Mouse (Mus musculus): ENCODE data around the gene Atp2b2. TPM values are rescaled to one million over a fixed set of nuclear protein-coding genes. Genes with fewer than 3 reads are reported as not detected.

The Atp2b2 gene
- polyA plus RNA-seq, 1 experiment from 2014 or later, result 0.09 TPM

DNA sequence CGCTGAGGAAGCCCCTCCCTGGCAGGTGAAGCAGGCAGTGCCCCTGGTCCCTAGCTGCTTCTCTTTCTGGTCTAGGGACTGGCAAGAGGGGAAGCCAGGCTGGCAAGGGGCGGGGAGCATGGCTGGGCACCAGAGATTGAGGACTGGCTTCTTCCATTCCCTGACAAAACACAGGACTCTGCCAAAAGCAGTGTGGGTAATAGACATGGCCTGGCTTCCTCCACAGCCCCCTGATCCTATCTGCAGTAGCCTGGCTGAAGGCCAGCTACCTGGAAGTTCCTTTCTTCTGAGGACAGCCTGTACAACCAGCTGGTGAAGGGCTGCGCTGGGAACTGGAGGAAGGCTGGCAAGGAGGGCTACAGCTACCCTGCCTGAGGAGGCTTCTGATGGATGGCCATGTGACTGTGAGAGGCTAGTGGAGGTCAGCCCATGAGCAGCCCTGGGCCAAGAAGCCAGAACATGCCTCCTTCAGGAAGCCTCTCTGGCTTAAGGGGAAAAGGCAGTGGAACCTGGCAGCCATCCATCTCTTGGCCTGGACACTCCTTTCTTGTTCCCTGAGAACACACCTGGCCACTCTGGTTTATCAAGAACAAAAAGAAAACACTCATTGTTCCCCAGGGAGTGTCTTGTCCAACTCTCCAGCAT, 131.9 kb downstream of the Atp2b2 start:
- Histone ChIP-seq H3K36me3 (ENCODE audit: control insufficient read depth, insufficient read depth, low read length) (no peaks in the 10 kb centered on the region), H3K9ac (ENCODE audit: low read length) (no peak overlapping the region), H3K27me3 (ENCODE audit: control insufficient read depth, insufficient read depth, low read length) (no peaks in the 10 kb centered on the region), H3K4me3 (ENCODE audit: low read depth, low read length) (no peak overlapping the region), H3K9me3 (ENCODE audit: control insufficient read depth, low read length) (no peaks in the 10 kb centered on the region), H3K4me1 (ENCODE audit: control insufficient read depth, insufficient read depth, low read length) (no peaks in the 10 kb centered on the region), H3K4me2 (ENCODE audit: low read depth, severe bottlenecking) (no peak overlapping the region), H3K27ac (replicated peaks; ENCODE audit: low read depth, low read length) (no peak overlapping the region)
- WGBS, result 90% methylated on average over 3 of the region's 3 CpGs
- no peak for DNase-seq (ENCODE audit: low spot score)
- ATAC-seq (ENCODE audit: insufficient number of reproducible peaks, low FRiP score, low TSS enrichment, low read depth), result no peak

DNA sequence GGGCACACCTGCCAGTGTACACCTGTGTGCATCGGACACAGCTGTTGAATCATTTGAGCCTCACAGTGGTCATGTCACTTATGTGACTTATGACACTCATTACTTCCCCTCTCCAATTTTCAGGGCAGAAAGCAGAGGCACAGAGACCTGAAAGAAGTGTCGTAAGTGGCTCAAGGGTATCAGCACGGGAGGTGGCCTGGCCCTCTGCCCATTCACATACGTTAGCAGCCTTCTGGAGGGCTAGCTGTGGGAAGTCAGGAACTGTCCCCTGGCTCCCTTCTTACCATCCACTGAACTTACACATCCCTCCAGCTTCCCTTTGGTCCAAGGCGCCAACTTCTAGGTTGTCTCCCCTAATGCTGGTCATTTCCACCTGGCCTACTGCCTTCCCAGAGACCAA, 132.6 kb downstream of the Atp2b2 start:
- no peak overlapping the region for H3K27ac ChIP-seq (replicated peaks; ENCODE audit: low read depth, low read length)
- ATAC-seq (ENCODE audit: insufficient number of reproducible peaks, low FRiP score, low TSS enrichment, low read depth) (no peak), DNase-seq (ENCODE audit: low spot score) (no peak)
- no peaks in the 10 kb centered on the region for H3K4me1 ChIP-seq (ENCODE audit: control insufficient read depth, insufficient read depth, low read length)
- H3K9me3 ChIP-seq (ENCODE audit: control insufficient read depth, low read length), result no peaks in the 10 kb centered on the region
- no peaks in the 10 kb centered on the region for H3K36me3 ChIP-seq (ENCODE audit: control insufficient read depth, insufficient read depth, low read length)
- no peak overlapping the region for H3K4me3 ChIP-seq (ENCODE audit: low read depth, low read length)
- H3K9ac ChIP-seq (ENCODE audit: low read length), result no peak overlapping the region
- 71% methylated on average over 5 of the region's 5 CpGs for WGBS
- no peak overlapping the region for H3K4me2 ChIP-seq (ENCODE audit: low read depth, severe bottlenecking)
- no peaks in the 10 kb centered on the region for H3K27me3 ChIP-seq (ENCODE audit: control insufficient read depth, insufficient read depth, low read length)

GRCm38 (mm10) chr6:113908066-113908465, 134.3 kb downstream of the Atp2b2 start:
- ATAC-seq (ENCODE audit: insufficient number of reproducible peaks, low FRiP score, low TSS enrichment, low read depth), result no peak
- Histone ChIP-seq H3K4me1 (ENCODE audit: control insufficient read depth, insufficient read depth, low read length) (no peaks in the 10 kb centered on the region), H3K4me3 (ENCODE audit: low read depth, low read length) (no peak overlapping the region), H3K9ac (ENCODE audit: low read length) (no peak overlapping the region), H3K36me3 (ENCODE audit: control insufficient read depth, insufficient read depth, low read length) (no peaks in the 10 kb centered on the region), H3K27ac (replicated peaks; ENCODE audit: low read depth, low read length) (no peak overlapping the region), H3K9me3 (ENCODE audit: control insufficient read depth, low read length) (no peaks in the 10 kb centered on the region), H3K27me3 (ENCODE audit: control insufficient read depth, insufficient read depth, low read length) (no peaks in the 10 kb centered on the region), H3K4me2 (ENCODE audit: low read depth, severe bottlenecking) (no peak overlapping the region)
- DNase-seq (ENCODE audit: low spot score), result no peak

- DNase-seq (ENCODE audit: low spot score) (no peak), ATAC-seq (ENCODE audit: insufficient number of reproducible peaks, low FRiP score, low TSS enrichment, low read depth) (no peak)
- H3K27me3 ChIP-seq (ENCODE audit: control insufficient read depth, insufficient read depth, low read length), result no peaks in the 10 kb centered on the region
- no peak overlapping the region for H3K4me3 ChIP-seq (ENCODE audit: low read depth, low read length)
- H3K9me3 ChIP-seq (ENCODE audit: control insufficient read depth, low read length), result no peaks in the 10 kb centered on the region
- no peak overlapping the region for H3K4me2 ChIP-seq (ENCODE audit: low read depth, severe bottlenecking)
- H3K27ac ChIP-seq (replicated peaks; ENCODE audit: low read depth, low read length), result no peak overlapping the region
- H3K9ac ChIP-seq (ENCODE audit: low read length), result no peak overlapping the region
- no peaks in the 10 kb centered on the region for H3K4me1 ChIP-seq (ENCODE audit: control insufficient read depth, insufficient read depth, low read length)
- no peaks in the 10 kb centered on the region for H3K36me3 ChIP-seq (ENCODE audit: control insufficient read depth, insufficient read depth, low read length)
- WGBS, result 65% methylated on average over 5 of the region's 5 CpGs
Measured at GRCm38 (mm10) chr6:113904406-113904805, 138.0 kb downstream of the Atp2b2 start.

DNA sequence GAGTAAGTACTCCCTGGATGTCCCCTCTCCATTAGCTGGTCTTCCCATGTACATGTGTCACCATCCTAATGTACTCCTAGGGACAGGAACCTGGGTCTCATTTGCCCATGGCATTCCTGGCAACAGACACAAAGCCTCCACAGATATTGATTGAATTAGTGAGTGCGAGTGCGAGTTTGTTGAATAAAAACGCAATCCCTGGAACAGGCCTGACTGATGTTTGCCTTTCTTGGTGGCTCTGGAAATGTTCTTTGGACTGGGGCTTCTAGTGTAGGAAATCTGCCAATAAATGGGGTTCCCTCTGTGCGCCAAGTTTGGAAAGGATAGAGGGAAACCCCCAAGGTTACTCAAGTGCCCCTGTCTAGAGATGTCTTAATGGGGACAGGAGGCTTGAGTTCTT, 146.4 kb downstream of the Atp2b2 start:
- no peaks in the 10 kb centered on the region for H3K36me3 ChIP-seq (ENCODE audit: control insufficient read depth, insufficient read depth, low read length)

GRCm38 (mm10) chr6:113894008-113894407, 148.4 kb downstream of the Atp2b2 start:
- Histone ChIP-seq H3K9ac (ENCODE audit: low read length) (no peak overlapping the region), H3K27ac (replicated peaks; ENCODE audit: low read depth, low read length) (no peak overlapping the region), H3K36me3 (ENCODE audit: control insufficient read depth, insufficient read depth, low read length) (no peaks in the 10 kb centered on the region), H3K9me3 (ENCODE audit: control insufficient read depth, low read length) (no peaks in the 10 kb centered on the region), H3K4me2 (ENCODE audit: low read depth, severe bottlenecking) (no peak overlapping the region), H3K4me1 (ENCODE audit: control insufficient read depth, insufficient read depth, low read length) (no peaks in the 10 kb centered on the region; the same call in 1 of the 2 replicates), H3K4me3 (ENCODE audit: low read depth, low read length) (no peak overlapping the region), H3K27me3 (ENCODE audit: control insufficient read depth, insufficient read depth, low read length) (peaks cover 43% of the 10 kb centered on the region)
- WGBS, result 77% methylated on average over 3 of the region's 3 CpGs
- ATAC-seq (ENCODE audit: insufficient number of reproducible peaks, low FRiP score, low TSS enrichment, low read depth), result no peak
- no peak for DNase-seq (ENCODE audit: low spot score)

More for the DNA sequence above, 146.4 kb downstream of the Atp2b2 start:
- no peak overlapping the region for H3K9ac ChIP-seq (ENCODE audit: low read length)
- WGBS, result 90% methylated on average over 4 of the region's 4 CpGs
- ATAC-seq (ENCODE audit: insufficient number of reproducible peaks, low FRiP score, low TSS enrichment, low read depth) (no peak), DNase-seq (ENCODE audit: low spot score) (no peak)
- H3K27me3 ChIP-seq (ENCODE audit: control insufficient read depth, insufficient read depth, low read length), result peaks cover 24% of the 10 kb centered on the region
- H3K4me1 ChIP-seq (ENCODE audit: control insufficient read depth, insufficient read depth, low read length), result no peaks in the 10 kb centered on the region; the same call in 1 of the 2 replicates
- H3K4me3 ChIP-seq (ENCODE audit: low read depth, low read length), result no peak overlapping the region
- no peaks in the 10 kb centered on the region for H3K9me3 ChIP-seq (ENCODE audit: control insufficient read depth, low read length)
- H3K27ac ChIP-seq (replicated peaks; ENCODE audit: low read depth, low read length), result no peak overlapping the region
- no peak overlapping the region for H3K4me2 ChIP-seq (ENCODE audit: low read depth, severe bottlenecking)

DNA sequence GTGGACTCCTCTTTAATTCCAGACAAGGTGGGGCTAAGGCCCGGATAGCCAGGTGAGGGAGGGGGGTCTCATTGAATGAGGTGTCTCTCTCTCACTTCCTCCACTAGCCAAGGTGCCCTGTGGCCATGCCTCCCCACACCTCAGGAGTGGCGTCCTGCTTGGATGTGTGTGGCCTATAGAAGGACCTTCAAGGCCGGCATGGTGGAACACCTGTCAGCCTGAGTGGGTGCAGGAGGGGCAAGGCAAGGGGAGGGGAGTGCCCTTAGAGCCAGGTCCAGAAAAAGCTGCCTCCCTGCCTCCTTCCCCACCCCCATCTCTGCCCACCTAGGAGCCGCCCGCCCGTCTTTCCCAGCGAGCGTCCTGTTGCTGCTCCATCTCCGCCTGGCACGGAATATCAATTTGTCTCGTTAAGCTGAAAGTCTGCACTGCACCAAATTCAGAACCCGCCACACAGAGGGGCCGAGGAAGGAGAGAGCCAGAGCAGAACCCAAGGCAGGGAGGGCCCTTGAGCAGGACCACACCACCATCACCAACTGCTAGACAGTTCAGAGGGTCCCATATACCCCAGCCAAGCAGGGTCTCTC, 150.2 kb downstream of the Atp2b2 start:
- no peak for DNase-seq (ENCODE audit: low spot score)
- Histone ChIP-seq H3K9me3 (ENCODE audit: control insufficient read depth, low read length) (no peaks in the 10 kb centered on the region), H3K4me3 (ENCODE audit: low read depth, low read length) (no peak overlapping the region), H3K4me1 (ENCODE audit: control insufficient read depth, insufficient read depth, low read length) (no peaks in the 10 kb centered on the region; the same call in 1 of the 2 replicates), H3K27me3 (ENCODE audit: control insufficient read depth, insufficient read depth, low read length) (peaks cover 46% of the 10 kb centered on the region), H3K27ac (replicated peaks; ENCODE audit: low read depth, low read length) (no peak overlapping the region), H3K9ac (ENCODE audit: low read length) (no peak overlapping the region), H3K4me2 (ENCODE audit: low read depth, severe bottlenecking) (no peak overlapping the region), H3K36me3 (ENCODE audit: control insufficient read depth, insufficient read depth, low read length) (no peaks in the 10 kb centered on the region)
- no peak; the same call in 1 of the 2 replicates for ATAC-seq (ENCODE audit: insufficient number of reproducible peaks, low FRiP score, low TSS enrichment, low read depth)
- WGBS, result 46% methylated on average over 13 of the region's 13 CpGs

- ATAC-seq (ENCODE audit: insufficient number of reproducible peaks, low FRiP score, low TSS enrichment, low read depth) (no peak; the same call in 1 of the 2 replicates), DNase-seq (ENCODE audit: low spot score) (peak; percentile 29)
- H3K36me3 ChIP-seq (ENCODE audit: control insufficient read depth, insufficient read depth, low read length), result no peaks in the 10 kb centered on the region
- peak overlapping the region; percentile 27 for H3K4me3 ChIP-seq (ENCODE audit: low read depth, low read length)
- H3K27me3 ChIP-seq (ENCODE audit: control insufficient read depth, insufficient read depth, low read length), result peaks cover 46% of the 10 kb centered on the region
- no peaks in the 10 kb centered on the region; the same call in 1 of the 2 replicates for H3K4me1 ChIP-seq (ENCODE audit: control insufficient read depth, insufficient read depth, low read length)
- H3K9me3 ChIP-seq (ENCODE audit: control insufficient read depth, low read length), result no peaks in the 10 kb centered on the region
- H3K4me2 ChIP-seq (ENCODE audit: low read depth, severe bottlenecking), result peak overlapping the region; percentile 62
- H3K9ac ChIP-seq (ENCODE audit: low read length), result no peak overlapping the region
- no peak overlapping the region for H3K27ac ChIP-seq (replicated peaks; ENCODE audit: low read depth, low read length)
- whole genome bisulfite sequencing, result under 1% methylated on average over 45 of the region's 49 CpGs
Measured at GRCm38 (mm10) chr6:113891225-113891967, 151.0 kb downstream of the Atp2b2 start.

Measured in limb, embryonic 11.5 days (tissue).